Mouse (Mus musculus): ENCODE data around the gene Frmd8. TPM values are rescaled to one million over a fixed set of nuclear protein-coding genes. Genes with fewer than 3 reads are reported as not detected.
A peak's percentile ranks its signal among the peaks of the same experiment; 100 is the strongest.

Frmd8 gene
- polyA plus RNA-seq, 1 experiment, result 25.3 TPM

- peak overlapping the region; percentile 96 for H3K4me3 ChIP-seq (ENCODE audit: control insufficient read depth, low read depth, low read length)
- H3K27me3 ChIP-seq (ENCODE audit: control insufficient read depth, insufficient read depth, low read length), result no peaks in the 10 kb centered on the region
- peaks cover 27% of the 10 kb centered on the region for H3K4me1 ChIP-seq (ENCODE audit: control insufficient read depth, insufficient read depth, low read length)
- H3K36me3 ChIP-seq (ENCODE audit: control insufficient read depth, insufficient read depth, low read length), result no peaks in the 10 kb centered on the region; the same call in 1 of the 2 replicates
- peak overlapping the region; percentile 100 for H3K27ac ChIP-seq (ENCODE audit: control insufficient read depth, insufficient read depth, low read depth, low read length)
- no peak for TF ChIP-seq CTCF (IDR thresholded peaks at IDR 0.05; ENCODE audit: control insufficient read depth, insufficient read depth, insufficient replicate concordance, low read depth, low read length)
- TF ChIP-seq POLR2A (IDR thresholded peaks at IDR 0.05; ENCODE audit: control insufficient read depth, low read depth, low read length), result no peak; the same call in 1 of the 2 replicates
These were observed 30.2 kb downstream of the Frmd8 start for GRCm38 (mm10) chr19:5844831-5845318.

GRCm38 (mm10) chr19:5843781-5844691 is 31.0 kb downstream of the Frmd8 start:
- no peaks in the 10 kb centered on the region; the same call in 1 of the 2 replicates for H3K36me3 ChIP-seq (ENCODE audit: control insufficient read depth, insufficient read depth, low read length)
- TF ChIP-seq POLR2A (IDR thresholded peaks at IDR 0.05; ENCODE audit: control insufficient read depth, low read depth, low read length), result peak; percentile 36; the same call in 1 of the 2 replicates
- TF ChIP-seq CTCF (IDR thresholded peaks at IDR 0.05; ENCODE audit: control insufficient read depth, insufficient read depth, insufficient replicate concordance, low read depth, low read length), result no peak
- peak overlapping the region; percentile 96 for H3K4me3 ChIP-seq (ENCODE audit: control insufficient read depth, low read depth, low read length)
- H3K4me1 ChIP-seq (ENCODE audit: control insufficient read depth, insufficient read depth, low read length), result peaks cover 24% of the 10 kb centered on the region
- no peaks in the 10 kb centered on the region for H3K27me3 ChIP-seq (ENCODE audit: control insufficient read depth, insufficient read depth, low read length)
- peak overlapping the region; percentile 100 for H3K27ac ChIP-seq (ENCODE audit: control insufficient read depth, insufficient read depth, low read depth, low read length)

- Histone ChIP-seq H3K27me3 (ENCODE audit: control insufficient read depth, insufficient read depth, low read length) (no peaks in the 10 kb centered on the region), H3K4me3 (ENCODE audit: control insufficient read depth, low read depth, low read length) (peak overlapping the region; percentile 96), H3K36me3 (ENCODE audit: control insufficient read depth, insufficient read depth, low read length) (no peaks in the 10 kb centered on the region; the same call in 1 of the 2 replicates), H3K4me1 (ENCODE audit: control insufficient read depth, insufficient read depth, low read length) (peaks cover 22% of the 10 kb centered on the region), H3K27ac (ENCODE audit: control insufficient read depth, insufficient read depth, low read depth, low read length) (peak overlapping the region; percentile 100)
- no peak for TF ChIP-seq POLR2A (IDR thresholded peaks at IDR 0.05; ENCODE audit: control insufficient read depth, low read depth, low read length)
- no peak for TF ChIP-seq CTCF (IDR thresholded peaks at IDR 0.05; ENCODE audit: control insufficient read depth, insufficient read depth, insufficient replicate concordance, low read depth, low read length)
These were observed 32.0 kb downstream of the Frmd8 start for GRCm38 (mm10) chr19:5842785-5843730.

GRCm38 (mm10) chr19:5841999-5842784 is 32.9 kb downstream of the Frmd8 start:
- peak overlapping the region; percentile 100 for H3K27ac ChIP-seq (ENCODE audit: control insufficient read depth, insufficient read depth, low read depth, low read length)
- peak; percentile 39; the same call in 1 of the 2 replicates for TF ChIP-seq POLR2A (IDR thresholded peaks at IDR 0.05; ENCODE audit: control insufficient read depth, low read depth, low read length)
- TF ChIP-seq CTCF (IDR thresholded peaks at IDR 0.05; ENCODE audit: control insufficient read depth, insufficient read depth, insufficient replicate concordance, low read depth, low read length), result no peak
- H3K27me3 ChIP-seq (ENCODE audit: control insufficient read depth, insufficient read depth, low read length), result no peaks in the 10 kb centered on the region
- no peaks in the 10 kb centered on the region; the same call in 1 of the 2 replicates for H3K36me3 ChIP-seq (ENCODE audit: control insufficient read depth, insufficient read depth, low read length)
- H3K4me1 ChIP-seq (ENCODE audit: control insufficient read depth, insufficient read depth, low read length), result peaks cover 16% of the 10 kb centered on the region
- peak overlapping the region; percentile 96 for H3K4me3 ChIP-seq (ENCODE audit: control insufficient read depth, low read depth, low read length)

GRCm38 (mm10) chr19:5841389-5841946 is 33.6 kb downstream of the Frmd8 start:
- TF ChIP-seq CTCF (IDR thresholded peaks at IDR 0.05; ENCODE audit: control insufficient read depth, insufficient read depth, insufficient replicate concordance, low read depth, low read length) (no peak), POLR2A (IDR thresholded peaks at IDR 0.05; ENCODE audit: control insufficient read depth, low read depth, low read length) (no peak)
- Histone ChIP-seq H3K27me3 (ENCODE audit: control insufficient read depth, insufficient read depth, low read length) (no peaks in the 10 kb centered on the region), H3K4me1 (ENCODE audit: control insufficient read depth, insufficient read depth, low read length) (peaks cover 10% of the 10 kb centered on the region), H3K36me3 (ENCODE audit: control insufficient read depth, insufficient read depth, low read length) (no peaks in the 10 kb centered on the region; the same call in 1 of the 2 replicates), H3K4me3 (ENCODE audit: control insufficient read depth, low read depth, low read length) (peak overlapping the region; percentile 60), H3K27ac (ENCODE audit: control insufficient read depth, insufficient read depth, low read depth, low read length) (peak overlapping the region; percentile 32)

GRCm38 (mm10) chr19:5840890-5841388 is 34.1 kb downstream of the Frmd8 start:
- H3K27ac ChIP-seq (ENCODE audit: control insufficient read depth, insufficient read depth, low read depth, low read length), result peak overlapping the region; percentile 32
- H3K4me1 ChIP-seq (ENCODE audit: control insufficient read depth, insufficient read depth, low read length), result peaks cover 9% of the 10 kb centered on the region
- no peaks in the 10 kb centered on the region; the same call in 1 of the 2 replicates for H3K36me3 ChIP-seq (ENCODE audit: control insufficient read depth, insufficient read depth, low read length)
- H3K4me3 ChIP-seq (ENCODE audit: control insufficient read depth, low read depth, low read length), result no peak overlapping the region; the same call in 1 of the 2 replicates
- TF ChIP-seq CTCF (IDR thresholded peaks at IDR 0.05; ENCODE audit: control insufficient read depth, insufficient read depth, insufficient replicate concordance, low read depth, low read length), result no peak
- no peak for TF ChIP-seq POLR2A (IDR thresholded peaks at IDR 0.05; ENCODE audit: control insufficient read depth, low read depth, low read length)
- no peaks in the 10 kb centered on the region for H3K27me3 ChIP-seq (ENCODE audit: control insufficient read depth, insufficient read depth, low read length)

Measured in testis, adult 2 months (tissue).